Mouse (Mus musculus): ENCODE measurements around the gene Smg9.

Smg9 gene

GRCm38 (mm10) chr7:24399256-24400081, at the start of gene Smg9:
Smg9 (plus strand) TSS chr7:24399619.
- DNase-seq = peak; percentile 98

DNA sequence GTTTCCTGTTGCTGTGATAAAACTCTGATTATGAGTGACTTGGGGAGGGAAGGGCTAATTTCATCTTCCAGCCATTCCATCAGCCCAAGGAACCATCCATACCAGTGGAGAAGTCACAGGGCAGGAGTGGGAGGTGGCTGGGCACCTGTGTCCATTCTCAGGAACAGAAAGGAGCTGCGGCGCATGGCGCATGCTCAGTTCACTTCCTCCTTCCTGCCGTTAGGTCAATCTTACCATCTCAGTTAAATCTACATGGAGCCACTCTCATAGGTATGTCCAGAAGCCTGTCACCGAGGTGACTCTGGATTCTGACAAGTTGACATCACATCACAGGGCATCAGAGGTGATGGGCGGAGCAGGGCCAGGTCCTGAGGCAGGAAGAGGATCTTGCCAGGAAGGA, 43.8 kb upstream of the Smg9 start:
- DNase-seq = no peak

- DNase-seq = no peak
Observed at GRCm38 (mm10) chr7:24356081-24356480, 43.3 kb upstream of the Smg9 start.

DNA sequence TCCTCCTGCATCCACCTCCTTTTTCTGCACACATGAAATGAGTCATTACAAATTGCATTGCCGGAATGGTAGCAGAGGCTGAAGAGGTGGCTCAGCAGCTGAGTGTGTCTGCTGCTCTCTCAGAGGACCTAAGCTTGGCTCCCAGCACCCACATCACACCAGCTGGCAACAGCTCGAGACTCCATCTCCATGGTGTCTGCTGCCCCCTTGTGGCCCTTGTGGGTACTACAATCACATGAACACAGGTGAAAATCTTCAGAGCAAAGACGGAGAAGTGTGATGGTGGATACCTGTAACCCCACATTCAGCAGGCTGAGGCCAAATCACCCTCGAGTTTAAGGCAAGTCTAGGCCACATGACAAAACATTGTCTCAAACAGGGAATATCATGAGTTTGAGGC, 41.5 kb upstream of the Smg9 start:
- DNase-seq = peak in 1 of 2 experiments; percentile 26

- peak in 1 of 2 experiments; percentile 54 for DNase-seq
Observed at GRCm38 (mm10) chr7:24359269-24359668, 40.1 kb upstream of the Smg9 start.

GRCm38 (mm10) chr7:24361001-24361400, 38.4 kb upstream of the Smg9 start:
- no peak for DNase-seq

DNA sequence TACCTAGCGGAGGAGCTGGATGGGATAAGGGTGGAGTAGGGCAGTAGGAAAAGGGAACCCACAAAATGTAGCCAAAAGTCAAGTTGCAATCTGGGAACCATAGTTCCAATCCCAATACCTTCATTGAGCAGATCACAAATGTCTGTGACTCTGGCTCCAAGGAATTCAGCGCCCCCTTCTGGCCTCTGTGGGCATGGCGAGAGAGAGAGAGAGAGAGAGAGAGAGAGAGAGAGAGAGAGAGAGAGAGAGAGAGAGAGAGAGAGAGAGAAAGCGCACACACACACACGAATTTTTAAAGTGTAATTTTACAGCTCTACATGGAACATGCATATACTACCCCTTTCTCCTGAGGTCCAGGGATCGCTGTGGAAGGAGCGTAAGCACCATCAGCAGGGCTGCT, 36.2 kb upstream of the Smg9 start:
- DNase-seq = peak in 1 of 2 experiments; percentile 59

DNA sequence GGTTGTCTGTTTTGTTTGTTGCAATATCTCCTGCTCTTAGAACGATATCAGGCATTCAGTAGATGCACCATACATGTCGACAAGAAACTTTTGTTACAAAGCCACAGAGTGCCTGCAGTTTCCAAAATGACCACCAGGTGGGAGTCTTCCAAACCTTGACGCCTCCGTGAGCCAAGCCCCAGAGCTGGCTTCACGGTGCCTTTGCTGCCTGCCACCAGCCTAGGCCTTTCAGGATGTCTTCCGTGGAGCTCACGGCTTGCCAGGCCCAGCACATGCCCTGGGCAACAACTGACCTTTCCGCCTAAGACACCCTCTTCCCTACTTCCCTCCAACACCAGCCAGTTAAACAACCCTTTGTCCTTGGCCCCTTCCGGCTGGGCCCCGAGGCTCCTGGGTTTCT, 34.6 kb upstream of the Smg9 start:
- DNase-seq = peak; percentile 73 to 90

DNA sequence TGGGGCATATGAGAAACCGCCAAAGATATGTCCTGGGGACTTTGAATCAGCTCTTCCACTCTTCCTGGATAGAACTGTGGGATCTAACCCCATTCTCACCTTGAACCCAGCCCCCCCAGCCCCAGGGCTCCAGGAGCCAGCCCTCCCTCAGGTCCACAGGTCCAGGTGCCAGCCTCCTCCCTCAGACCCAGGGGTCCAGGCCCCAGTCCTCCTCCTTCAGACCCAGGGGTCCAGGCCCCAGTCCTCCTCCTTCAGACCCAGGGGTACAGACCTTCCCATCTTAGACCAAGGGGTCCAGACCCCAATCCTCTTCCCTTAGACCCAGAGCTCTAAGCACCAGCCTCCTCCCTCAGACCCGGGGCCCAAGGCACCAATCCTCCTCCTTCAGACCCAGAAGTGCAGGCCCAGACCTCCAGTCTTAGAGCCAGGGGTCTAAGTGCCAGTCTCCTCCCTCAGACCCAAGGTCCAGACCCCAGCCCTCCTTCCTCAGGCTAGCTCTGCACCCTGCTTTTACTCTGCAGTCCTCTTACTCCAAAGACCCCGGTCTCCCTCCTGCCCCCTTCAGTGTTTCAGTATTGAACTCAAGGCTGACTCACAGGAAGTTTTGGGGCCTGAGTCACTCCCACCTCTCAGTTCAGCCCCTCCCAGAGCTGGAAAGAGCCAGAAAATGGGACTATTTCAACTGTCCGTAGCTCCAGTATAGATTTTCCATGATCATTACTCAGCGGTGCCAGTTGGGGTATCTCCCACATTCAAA, 34.0 kb upstream of the Smg9 start:
- DNase-seq = no peak

DNA sequence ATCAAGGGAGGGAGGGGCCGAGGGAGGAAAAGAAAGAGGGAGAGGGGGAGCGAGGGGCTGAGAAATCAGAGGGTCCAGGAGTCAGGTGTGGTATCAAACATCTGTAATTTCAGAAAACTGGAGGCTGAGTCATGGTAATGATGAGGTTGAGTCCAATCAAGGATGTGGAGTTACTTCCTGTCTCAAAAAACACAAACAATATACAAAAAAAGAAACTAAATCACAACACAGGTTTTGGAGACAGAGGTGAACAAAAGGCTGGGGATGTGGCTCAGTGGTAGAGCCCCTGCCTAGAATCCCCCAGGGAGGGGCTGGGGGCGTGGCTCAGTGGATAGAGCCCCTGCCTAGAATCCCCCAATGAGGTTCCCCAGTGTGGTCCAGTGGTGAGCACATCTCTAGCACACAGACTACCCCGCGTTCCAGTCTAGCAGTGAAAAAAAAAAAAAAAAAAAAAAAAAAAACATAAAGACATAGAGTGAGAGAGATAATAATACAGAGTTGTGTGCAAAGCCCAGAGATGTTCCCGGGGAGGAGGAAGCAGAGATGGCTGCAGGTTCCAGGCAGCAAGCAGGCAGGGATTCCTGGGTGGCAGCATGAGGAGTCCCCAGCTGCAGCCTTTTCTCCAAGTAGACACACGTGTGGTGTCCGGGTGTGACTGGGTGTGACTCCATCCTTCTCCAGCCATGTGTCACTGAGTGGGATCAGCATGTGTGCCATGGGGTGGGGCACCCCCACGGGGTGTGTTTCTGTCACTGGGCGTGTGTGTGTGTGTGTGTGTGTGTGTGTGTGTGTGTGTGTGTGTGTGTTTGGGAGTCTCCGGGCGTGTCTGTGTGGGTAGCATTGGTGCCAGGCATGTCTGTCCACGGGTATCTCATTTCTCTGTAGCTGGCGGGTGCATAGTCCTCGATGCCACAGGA, 32.4 kb upstream of the Smg9 start:
- no peak for DNase-seq

GRCm38 (mm10) chr7:24368226-24368625, 31.2 kb upstream of the Smg9 start:
- DNase-seq = no peak

DNA sequence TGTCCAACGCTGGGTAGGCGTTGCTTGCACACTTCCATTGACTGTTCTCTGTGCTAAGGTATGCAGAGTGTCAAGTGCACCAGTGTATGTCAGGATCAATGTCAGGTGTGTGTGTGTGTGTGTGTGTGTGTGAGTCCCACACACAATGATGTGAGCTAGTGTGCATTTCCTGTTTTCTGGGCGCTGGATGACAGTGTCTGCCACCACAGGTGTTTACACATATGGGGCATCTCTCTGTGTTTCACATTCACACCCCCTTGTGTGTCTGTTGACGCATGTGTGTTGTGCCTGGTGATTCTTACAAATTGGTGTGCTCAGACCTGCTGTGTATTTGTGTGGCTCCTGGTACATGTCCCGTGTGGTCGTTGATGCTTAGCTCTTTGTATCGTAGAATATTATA, 30.5 kb upstream of the Smg9 start:
- DNase-seq = no peak

- no peak for DNase-seq
Observed at GRCm38 (mm10) chr7:24369731-24370541, 29.5 kb upstream of the Smg9 start, which contains the start of gene Kcnn4. Kcnn4 (plus strand) TSS chr7:24370263.

DNA sequence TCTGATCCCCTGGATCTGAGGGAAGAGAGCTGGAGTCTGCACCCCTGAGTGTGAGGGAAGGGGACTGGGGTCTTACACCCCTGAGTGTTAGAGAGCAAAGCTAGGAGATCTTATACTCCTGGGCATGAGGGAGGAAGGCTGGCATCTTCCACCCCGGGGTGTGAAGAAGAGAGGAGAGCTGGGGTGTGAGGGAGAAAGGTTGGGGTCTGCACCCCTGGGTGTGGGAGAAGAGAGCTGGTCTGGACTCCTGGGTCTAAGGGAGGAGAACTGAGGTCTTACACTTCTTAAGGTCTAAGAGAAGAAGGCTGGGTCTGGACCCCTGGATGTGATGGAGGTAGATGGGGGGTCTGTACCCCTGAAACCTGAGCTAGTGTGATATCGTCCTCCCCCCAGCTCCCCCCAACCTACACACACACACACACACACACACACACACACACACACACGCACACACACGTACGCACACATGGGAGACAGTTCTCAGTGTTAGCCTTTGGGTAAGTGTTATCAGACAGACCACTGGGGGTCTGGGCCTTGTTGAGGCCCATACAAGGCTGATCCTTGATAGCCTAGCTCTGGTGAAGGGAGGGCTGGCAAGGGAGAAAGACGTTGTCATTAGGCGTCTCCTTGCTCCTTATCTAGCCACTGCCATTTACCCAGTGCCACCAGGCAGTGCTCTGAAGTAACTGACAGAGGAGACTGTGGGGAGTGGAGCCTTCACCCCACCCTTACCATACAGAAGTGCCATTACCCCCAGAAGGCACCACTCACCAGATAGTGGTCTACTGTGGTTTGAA, 28.2 kb upstream of the Smg9 start:
- no peak for DNase-seq

GRCm38 (mm10) chr7:24371809-24372145, 27.6 kb upstream of the Smg9 start:
- no peak for DNase-seq

- DNase-seq = no peak
Observed at GRCm38 (mm10) chr7:24372300-24372699, 27.1 kb upstream of the Smg9 start.

DNA sequence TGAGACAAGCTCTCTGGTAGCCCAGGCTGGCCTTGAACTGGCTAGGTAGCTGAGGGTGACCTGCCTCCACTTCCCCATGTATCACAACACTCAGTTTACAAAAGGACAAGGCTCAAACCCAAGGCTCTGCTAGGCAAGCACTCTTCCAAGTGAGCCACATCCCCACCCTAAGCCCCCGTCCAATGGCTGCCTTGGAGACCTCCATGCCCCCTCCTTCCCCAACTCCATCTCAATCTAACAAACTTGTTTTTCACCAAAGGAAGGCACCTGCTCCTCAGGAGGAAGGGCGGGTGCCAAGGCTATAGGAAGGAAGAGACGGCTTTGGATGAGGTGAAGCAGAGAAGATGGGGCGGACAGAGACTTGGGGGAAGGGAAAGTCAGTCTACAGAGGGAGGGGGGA, 26.6 kb upstream of the Smg9 start:
- DNase-seq = no peak

DNA sequence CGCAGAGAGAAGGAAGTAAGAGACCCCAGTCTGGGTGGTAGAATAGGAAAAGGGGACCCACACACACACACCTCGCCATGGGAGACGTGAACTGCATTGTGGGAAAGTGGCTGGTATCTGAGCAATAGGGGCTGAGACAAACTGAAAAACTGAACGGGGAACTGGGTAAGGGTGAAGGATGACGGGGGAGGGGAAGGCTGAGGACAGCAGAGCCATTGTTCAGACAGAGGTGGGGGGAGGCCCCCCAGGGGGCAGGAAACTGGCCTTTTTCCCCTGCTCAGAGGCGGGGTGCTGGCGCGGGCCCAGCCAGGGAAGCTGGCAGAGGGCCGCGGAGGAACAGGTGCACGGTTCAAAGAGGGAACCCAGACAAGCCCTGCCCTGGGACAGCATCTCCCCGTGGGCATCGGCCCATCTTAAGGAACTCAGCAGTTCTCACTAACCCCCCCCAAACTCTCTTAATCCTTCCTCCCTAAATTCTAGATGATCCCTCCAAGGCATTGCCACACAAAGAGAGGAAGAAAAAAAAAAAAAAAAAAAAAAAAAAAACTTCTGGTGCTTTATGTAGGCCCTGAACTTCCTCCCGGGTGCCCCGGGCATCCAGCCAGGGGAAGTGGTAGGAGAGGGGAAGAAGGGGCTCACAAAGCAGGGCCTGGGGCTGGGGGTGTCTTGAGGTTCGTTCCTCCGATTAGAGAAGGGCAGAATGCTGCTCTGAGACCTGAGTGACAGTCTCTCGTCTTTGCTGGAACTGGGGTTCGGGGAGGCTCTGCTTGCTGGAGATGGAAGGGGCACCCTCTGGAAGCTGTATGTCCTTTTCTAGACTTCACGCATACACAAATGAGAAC, 25.7 kb upstream of the Smg9 start:
- peak; percentile 11 to 56 for DNase-seq

DNA sequence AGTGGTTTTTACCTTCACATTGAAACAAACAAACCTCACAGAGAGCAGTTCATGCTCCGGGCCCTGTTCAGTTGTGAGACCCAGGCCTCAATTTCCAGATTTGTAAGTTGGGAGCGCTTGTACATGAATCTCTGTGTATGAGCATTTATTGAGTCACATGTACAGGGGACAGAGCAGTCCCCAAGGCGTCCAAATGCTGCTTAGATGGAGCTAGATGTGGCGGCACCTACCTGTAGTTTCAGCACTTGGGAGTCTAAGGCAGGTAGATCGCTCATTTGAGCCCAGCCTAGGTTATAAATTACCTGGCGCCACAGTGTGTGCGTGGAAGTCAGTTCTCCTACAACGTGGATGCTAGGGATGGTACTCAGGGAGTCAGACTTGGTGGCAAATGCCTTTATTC, 23.0 kb upstream of the Smg9 start:
- no peak for DNase-seq
